Mouse (Mus musculus): ENCODE results near the gene Tacc2. TPM values are rescaled to one million over a fixed set of nuclear protein-coding genes. Genes with fewer than 3 reads are reported as not detected.

Tacc2 gene
- total RNA-seq, 2 experiments from 2014 or later = 515 to 576 TPM

DNA sequence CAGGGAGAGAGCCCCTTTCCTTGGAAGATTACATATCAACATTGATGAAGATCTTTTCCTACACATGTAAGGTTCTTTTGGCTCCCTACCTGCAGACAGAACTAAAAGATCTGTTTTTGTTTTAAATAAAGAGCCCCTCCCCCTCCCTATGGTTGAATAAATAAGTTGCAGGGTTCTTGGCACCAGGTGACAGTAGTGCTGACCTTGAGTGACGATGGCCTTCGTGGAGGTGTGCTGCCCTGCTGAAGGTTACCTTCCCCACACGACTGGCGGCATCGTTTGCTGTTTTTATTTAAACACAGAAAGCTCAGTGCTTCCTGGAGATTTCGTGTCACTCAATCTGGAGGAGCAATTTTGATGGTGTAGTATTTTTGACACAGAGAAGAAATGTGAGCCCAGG, 113.6 kb downstream of the Tacc2 start:
- DNase-seq = no peak
- intact Hi-C loops (cut with DNase I) = no loop called here
- Histone ChIP-seq H3K4me3 (peak overlapping the region; percentile 35), H3K27ac (peak overlapping the region; percentile 67)
- no peak for TF ChIP-seq CTCF (IDR thresholded peaks at IDR 0.05)

GRCm38 (mm10) chr7:130691931-130692330, 114.7 kb downstream of the Tacc2 start:
- Histone ChIP-seq H3K27ac (peak overlapping the region; percentile 67), H3K4me3 (peak overlapping the region; percentile 35)
- DNase-seq = no peak
- TF ChIP-seq CTCF (IDR thresholded peaks at IDR 0.05) = no peak
- intact Hi-C loops (cut with DNase I) = no loop called here

DNA sequence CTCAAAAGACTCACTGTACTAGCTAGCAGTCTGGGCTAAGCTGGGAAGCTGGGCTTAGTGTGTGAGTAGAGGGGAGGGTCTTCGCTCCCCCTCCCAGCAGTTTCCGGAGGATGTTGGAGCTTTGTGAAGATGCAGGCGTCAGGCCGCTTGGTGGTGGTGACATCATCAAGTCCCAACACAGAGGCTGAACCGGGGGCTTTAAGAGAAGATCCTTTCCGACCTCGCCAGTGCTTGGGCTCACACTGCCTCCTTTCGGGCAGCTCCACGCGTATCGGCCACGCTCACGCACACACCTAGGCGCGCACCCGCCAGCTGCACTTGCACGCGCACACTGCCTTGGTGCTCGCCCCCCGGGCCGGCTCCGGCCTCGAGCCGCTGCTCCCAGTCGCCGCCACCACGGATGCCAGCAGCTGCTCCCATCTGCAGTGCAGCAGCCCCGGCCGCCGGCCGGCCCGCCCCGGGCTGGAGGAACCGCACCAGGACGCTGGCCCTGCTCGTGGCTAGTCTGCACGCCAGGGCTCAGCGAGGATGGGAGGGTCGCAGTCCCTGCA, 115.2 kb downstream of the Tacc2 start:
- TF ChIP-seq CTCF (IDR thresholded peaks at IDR 0.05) = peak; percentile 36; the same call in 1 of the 2 replicates
- DNase-seq = peak; percentile 72
- intact Hi-C loops (cut with DNase I) = no loop called here
- Histone ChIP-seq H3K4me3 (peak overlapping the region; percentile 61), H3K27ac (peak overlapping the region; percentile 76)

DNA sequence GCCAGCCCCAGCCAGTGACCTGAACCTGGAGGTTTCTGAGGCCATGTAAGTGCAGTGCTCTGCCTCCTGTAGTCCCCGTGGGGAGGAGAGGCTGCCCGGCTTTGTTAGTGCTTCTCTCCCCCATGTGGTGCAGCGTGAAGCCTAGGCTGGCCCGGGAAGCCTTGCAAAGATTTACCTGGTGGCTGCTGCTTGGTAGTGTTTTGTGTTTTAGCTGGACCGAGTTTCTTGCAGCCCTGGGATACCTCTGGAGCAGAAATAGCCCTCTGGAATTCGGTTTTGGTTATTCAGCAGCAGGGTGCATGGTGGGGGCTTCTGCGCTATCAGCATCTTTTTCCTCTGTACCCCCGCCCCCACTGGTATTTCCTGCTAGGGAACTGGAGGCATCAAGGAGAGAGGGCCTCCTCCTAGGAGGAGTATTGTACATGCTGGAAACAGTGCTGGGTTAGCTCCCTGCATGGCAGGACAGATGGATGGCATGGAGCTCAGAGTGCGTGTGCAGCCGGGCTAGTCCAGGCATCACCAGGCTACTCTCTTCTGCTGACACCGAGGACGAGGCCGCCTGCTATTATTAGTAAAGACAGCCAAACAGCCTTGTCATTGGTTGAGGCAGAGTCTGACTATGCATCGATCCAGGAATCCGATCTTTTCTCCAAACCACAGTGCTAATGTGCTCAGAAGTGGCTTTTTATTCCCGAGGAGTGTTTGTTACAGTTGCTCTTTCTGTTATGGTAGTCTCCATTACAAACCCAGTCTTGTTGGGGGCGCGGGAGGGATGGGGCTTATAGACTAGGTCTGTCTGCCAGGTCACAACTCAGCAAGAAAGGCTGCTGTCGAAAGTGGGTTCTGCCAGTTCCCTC, 115.9 kb downstream of the Tacc2 start:
- intact Hi-C loops (cut with DNase I) = no loop called here
- H3K4me3 ChIP-seq = peak overlapping the region; percentile 61
- peak; percentile 34 for DNase-seq
- H3K27ac ChIP-seq = peak overlapping the region; percentile 76
- TF ChIP-seq CTCF (IDR thresholded peaks at IDR 0.05) = no peak

- DNase-seq = peak; percentile 15
- no peak for TF ChIP-seq CTCF (IDR thresholded peaks at IDR 0.05)
- intact Hi-C loops (cut with DNase I) = no loop called here
- H3K4me3 ChIP-seq = peak overlapping the region; percentile 13; the same call in 1 of the 2 replicates
- H3K27ac ChIP-seq = peak overlapping the region; percentile 76
Observed at GRCm38 (mm10) chr7:130693800-130694193, 116.6 kb downstream of the Tacc2 start.

DNA sequence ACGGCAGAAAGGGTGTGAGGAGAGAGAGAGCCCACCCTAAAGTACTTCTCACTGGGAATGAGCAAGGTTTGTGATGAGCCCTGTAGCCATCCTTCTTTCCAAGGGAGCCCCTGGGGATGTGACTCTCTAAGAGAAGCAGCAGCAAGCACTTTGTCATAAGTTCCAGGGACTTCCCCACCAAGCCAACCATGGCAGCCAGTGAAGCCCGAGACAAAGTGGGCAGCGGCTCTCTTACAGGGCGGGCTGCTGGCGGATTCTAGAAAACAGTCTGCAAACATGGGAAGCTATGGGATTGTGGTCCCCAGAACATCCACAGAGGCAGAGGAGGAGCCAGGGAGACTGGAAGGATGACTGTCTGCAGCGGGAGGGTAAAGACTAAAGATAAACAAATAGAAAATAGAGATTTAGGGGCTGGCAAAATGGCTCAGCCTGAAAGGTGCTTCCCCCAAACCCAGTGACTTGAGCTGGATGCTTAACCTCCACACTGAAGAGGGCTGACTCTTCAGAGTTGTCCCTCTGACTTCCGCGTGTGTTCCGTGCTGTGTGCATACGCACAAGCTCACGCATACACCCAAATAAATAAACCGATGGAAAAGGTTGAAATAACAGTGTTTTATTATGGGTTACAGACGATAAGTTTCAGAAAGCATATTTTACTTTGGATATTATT, 118.6 kb downstream of the Tacc2 start:
- DNase-seq = no peak
- no peak for TF ChIP-seq CTCF (IDR thresholded peaks at IDR 0.05)
- Histone ChIP-seq H3K27ac (peak overlapping the region; percentile 21; the same call in 1 of the 2 replicates), H3K4me3 (peak overlapping the region; percentile 15)
- intact Hi-C loops (cut with DNase I) = no loop called here

GRCm38 (mm10) chr7:130696347-130697234, 119.4 kb downstream of the Tacc2 start:
- DNase-seq = peak; percentile 59
- intact Hi-C loops (cut with DNase I) = no loop called here
- H3K4me3 ChIP-seq = no peak overlapping the region
- TF ChIP-seq CTCF (IDR thresholded peaks at IDR 0.05) = no peak
- peak overlapping the region; percentile 66 for H3K27ac ChIP-seq

GRCm38 (mm10) chr7:130698480-130698879, 121.2 kb downstream of the Tacc2 start:
- DNase-seq = no peak
- no peak for TF ChIP-seq CTCF (IDR thresholded peaks at IDR 0.05)
- no peak overlapping the region for H3K4me3 ChIP-seq
- intact Hi-C loops (cut with DNase I) = no loop called here
- H3K27ac ChIP-seq = peak overlapping the region; percentile 66

DNA sequence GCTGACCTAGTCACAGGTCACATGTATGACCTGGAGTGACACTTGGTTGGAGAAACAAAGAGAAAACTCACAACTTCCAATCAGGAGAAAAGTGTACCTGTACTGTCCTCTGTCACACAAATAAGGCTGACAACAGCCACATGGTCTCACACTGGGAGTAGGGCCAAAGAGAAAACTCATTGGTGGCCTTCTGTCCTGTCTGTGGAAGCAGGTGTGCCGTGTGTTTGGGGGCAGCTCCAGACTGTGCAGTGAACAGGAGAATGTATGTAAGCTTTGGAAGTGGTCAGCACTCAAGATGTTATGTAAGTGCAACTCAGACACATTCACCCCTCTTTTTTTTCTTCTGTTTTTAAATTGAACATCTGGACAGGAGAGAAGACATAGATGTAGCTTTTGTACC, 124.1 kb downstream of the Tacc2 start:
- H3K27ac ChIP-seq = no peak overlapping the region
- intact Hi-C loops (cut with DNase I) = no loop called here
- DNase-seq = no peak
- no peak for TF ChIP-seq CTCF (IDR thresholded peaks at IDR 0.05)
- H3K4me3 ChIP-seq = no peak overlapping the region

DNA sequence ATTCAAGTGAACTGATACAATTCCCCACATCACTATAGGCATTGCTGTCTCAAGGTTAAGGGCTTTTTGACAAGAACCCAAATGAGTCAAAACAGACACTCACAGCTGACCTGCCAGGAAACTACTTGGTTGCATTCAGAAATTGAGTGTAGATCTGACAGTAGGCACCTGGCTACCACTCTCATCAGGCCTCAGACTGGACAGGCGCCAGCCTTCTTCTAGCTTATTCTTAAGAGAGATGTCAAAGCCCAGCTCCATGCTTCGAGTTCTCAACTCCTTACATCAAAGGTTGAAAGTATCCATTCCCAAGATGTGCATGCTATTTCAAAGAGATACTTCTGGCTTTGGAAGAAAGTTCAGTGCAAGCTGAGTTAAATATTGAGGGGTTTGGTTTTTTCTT, 128.0 kb downstream of the Tacc2 start:
- no peak overlapping the region for H3K27ac ChIP-seq
- intact Hi-C loops (cut with DNase I) = no loop called here
- no peak for DNase-seq
- no peak for TF ChIP-seq CTCF (IDR thresholded peaks at IDR 0.05)
- no peak overlapping the region for H3K4me3 ChIP-seq

GRCm38 (mm10) chr7:130708940-130709339, 131.7 kb downstream of the Tacc2 start:
- no peak for DNase-seq
- intact Hi-C loops (cut with DNase I) = no loop called here
- H3K27ac ChIP-seq = peak overlapping the region; percentile 69

More at GRCm38 (mm10) chr7:130708940-130709339, 131.7 kb downstream of the Tacc2 start:
- TF ChIP-seq CTCF (IDR thresholded peaks at IDR 0.05) = no peak
- peak overlapping the region; percentile 24 for H3K4me3 ChIP-seq

All from gastrocnemius, adult 2 months (tissue).